Mouse (Mus musculus): ENCODE measurements around the gene Fstl4.

GRCm38 (mm10) chr11:52728479-52728878, 36.0 kb upstream of the Fstl4 start:
- TF ChIP-seq CTCF (IDR thresholded peaks at IDR 0.05; ENCODE audit: low read depth) (no peak), EP300 (IDR thresholded peaks at IDR 0.05; ENCODE audit: low read depth) (no peak)

Data from liver, postnatal 0 days (tissue).